Mouse (Mus musculus): ENCODE results near the gene Ppif. TPM values are rescaled to one million over a fixed set of nuclear protein-coding genes. Genes with fewer than 3 reads are reported as not detected.

Ppif gene
- total and polyA plus RNA-seq, 3 experiments = 29.1 to 106 (median 52.9) TPM

GRCm38 (mm10) chr14:25716528-25716927 lies 22.6 kb downstream of the Ppif start:
- in situ Hi-C loops (cut with MboI; ENCODE audit: low pct_ligation_motif_present, low pct_unique_long_range_greater_than_20kb, low sequenced_read_pairs) = loop anchor here (5.0 to 10.0 kb wide), 2 partner anchors 36 to 98 kb away; no protein-coding TSS in a partner anchor
- Histone ChIP-seq H3K27me3 (replicated peaks) (no peaks in the 10 kb centered on the region), H3K27ac (ENCODE audit: insufficient read depth, low read depth) (no peak overlapping the region), H3K4me1 (ENCODE audit: control insufficient read depth in 1 of 2, insufficient read depth in 2 of 2) (peaks cover 4 to 27% of the 10 kb centered on the region in 2 experiments; a peak in 3 of 4 replicates), H3K36me3 (replicated peaks in 1 of 2; ENCODE audit: control insufficient read depth in 1 of 2, insufficient read depth in 1 of 2, low read length in 1 of 2) (no peaks in the 10 kb centered on the region), H3K4me2 (ENCODE audit: insufficient read depth, low read depth, poor library complexity, severe bottlenecking) (no peak overlapping the region), H3K9ac (ENCODE audit: insufficient read depth, low read depth) (no peak overlapping the region), H3K4me3 (replicated peaks in 1 of 3; ENCODE audit: low read depth in 2 of 3, low read length in 2 of 3, poor library complexity in 1 of 3) (no peak overlapping the region), H3K9me3 (replicated peaks; ENCODE audit: low read length) (no peaks in the 10 kb centered on the region), H3K79me2 (replicated peaks; ENCODE audit: control insufficient read depth, extremely low read depth, insufficient read depth, poor library complexity, severe bottlenecking) (no peaks in the 10 kb centered on the region)
- no peak for DNase-seq (ENCODE audit: extremely low read depth)
- dilution Hi-C loops (cut with MboI; ENCODE audit: extremely low pct_ligation_motif_present, extremely low pct_unique_long_range_greater_than_20kb, low sequenced_read_pairs) = no loop called here
- TF ChIP-seq TBP (conservative IDR thresholded peaks at IDR 0.05; ENCODE audit: low read depth, low read length) = no peak
- TF ChIP-seq MEF2A (IDR thresholded peaks at IDR 0.05; ENCODE audit: borderline replicate concordance, low read depth, low read length) = no peak
- TF ChIP-seq JUN (IDR thresholded peaks at IDR 0.05; ENCODE audit: insufficient read depth, low read depth, low read length) = no peak
- no peak for TF ChIP-seq ZNF384 (IDR thresholded peaks at IDR 0.05; ENCODE audit: low read depth, low read length)
- no peak for TF ChIP-seq ETS1 (conservative IDR thresholded peaks at IDR 0.05; ENCODE audit: low read depth, low read length)
- TF ChIP-seq IRF4 (IDR thresholded peaks at IDR 0.05; ENCODE audit: low read depth, low read length) = no peak

GRCm38 (mm10) chr14:25717718-25718117 lies 23.8 kb downstream of the Ppif start:
- dilution Hi-C loops (cut with MboI; ENCODE audit: extremely low pct_ligation_motif_present, extremely low pct_unique_long_range_greater_than_20kb, low sequenced_read_pairs) (no loop called here), in situ Hi-C loops (cut with MboI; ENCODE audit: low pct_ligation_motif_present, low pct_unique_long_range_greater_than_20kb, low sequenced_read_pairs) (loop anchor here (5.0 to 10.0 kb wide), 2 partner anchors 35 to 97 kb away; no protein-coding TSS in a partner anchor)
- Histone ChIP-seq H3K9me3 (replicated peaks; ENCODE audit: low read length) (no peaks in the 10 kb centered on the region), H3K4me1 (ENCODE audit: control insufficient read depth in 1 of 2, insufficient read depth in 2 of 2) (peaks cover 4 to 30% of the 10 kb centered on the region in 2 experiments; a peak in 3 of 4 replicates), H3K4me2 (ENCODE audit: insufficient read depth, low read depth, poor library complexity, severe bottlenecking) (no peak overlapping the region), H3K79me2 (replicated peaks; ENCODE audit: control insufficient read depth, extremely low read depth, insufficient read depth, poor library complexity, severe bottlenecking) (no peaks in the 10 kb centered on the region), H3K4me3 (replicated peaks in 1 of 3; ENCODE audit: low read depth in 2 of 3, low read length in 2 of 3, poor library complexity in 1 of 3) (no peak overlapping the region), H3K27ac (ENCODE audit: insufficient read depth, low read depth) (no peak overlapping the region), H3K27me3 (replicated peaks) (no peaks in the 10 kb centered on the region), H3K36me3 (replicated peaks in 1 of 2; ENCODE audit: control insufficient read depth in 1 of 2, insufficient read depth in 1 of 2, low read length in 1 of 2) (no peaks in the 10 kb centered on the region), H3K9ac (ENCODE audit: insufficient read depth, low read depth) (no peak overlapping the region)
- TF ChIP-seq NRF1 (IDR thresholded peaks at IDR 0.05; ENCODE audit: low read depth, low read length) = no peak
- no peak for DNase-seq (ENCODE audit: extremely low read depth)

DNA sequence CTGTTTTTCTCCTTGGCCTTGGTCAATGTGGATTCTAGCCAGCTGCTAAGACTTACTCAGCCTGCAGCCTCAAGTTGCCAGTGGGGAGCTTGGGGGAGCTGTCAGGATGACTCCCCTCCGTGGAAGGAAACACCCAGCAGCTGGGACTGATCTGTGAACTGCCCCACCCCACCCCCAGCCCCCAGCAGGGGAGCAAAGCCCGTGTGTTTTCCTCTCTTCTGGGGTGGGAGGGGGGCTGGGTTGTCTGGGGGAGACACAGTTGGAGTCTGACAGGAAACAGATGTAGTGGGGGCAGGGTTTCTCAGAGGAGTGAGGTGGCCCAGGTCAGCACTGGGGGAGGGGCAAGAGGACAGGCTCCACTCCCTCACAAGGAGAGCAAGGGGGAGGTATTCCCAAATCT lies 24.5 kb downstream of the Ppif start:
- Histone ChIP-seq H3K4me2 (ENCODE audit: insufficient read depth, low read depth, poor library complexity, severe bottlenecking) (no peak overlapping the region), H3K9ac (ENCODE audit: insufficient read depth, low read depth) (no peak overlapping the region), H3K4me1 (ENCODE audit: control insufficient read depth in 1 of 2, insufficient read depth in 2 of 2) (peaks cover 4 to 30% of the 10 kb centered on the region in 2 experiments; a peak in 3 of 4 replicates), H3K9me3 (replicated peaks; ENCODE audit: low read length) (no peaks in the 10 kb centered on the region), H3K27ac (ENCODE audit: insufficient read depth, low read depth) (no peak overlapping the region), H3K79me2 (replicated peaks; ENCODE audit: control insufficient read depth, extremely low read depth, insufficient read depth, poor library complexity, severe bottlenecking) (no peaks in the 10 kb centered on the region), H3K4me3 (replicated peaks in 1 of 3; ENCODE audit: low read depth in 2 of 3, low read length in 2 of 3, poor library complexity in 1 of 3) (no peak overlapping the region), H3K27me3 (replicated peaks) (no peaks in the 10 kb centered on the region), H3K36me3 (replicated peaks in 1 of 2; ENCODE audit: control insufficient read depth in 1 of 2, insufficient read depth in 1 of 2, low read length in 1 of 2) (no peaks in the 10 kb centered on the region)
- DNase-seq (ENCODE audit: extremely low read depth) = no peak
- in situ Hi-C loops (cut with MboI; ENCODE audit: low pct_ligation_motif_present, low pct_unique_long_range_greater_than_20kb, low sequenced_read_pairs) = loop anchor here (5.0 to 10.0 kb wide), 2 partner anchors 34 to 96 kb away; no protein-coding TSS in a partner anchor
- dilution Hi-C loops (cut with MboI; ENCODE audit: extremely low pct_ligation_motif_present, extremely low pct_unique_long_range_greater_than_20kb, low sequenced_read_pairs) = no loop called here
- TF ChIP-seq CHD2 (IDR thresholded peaks at IDR 0.05; ENCODE audit: low read length) (no peak), GABPA (IDR thresholded peaks at IDR 0.05; ENCODE audit: insufficient replicate concordance, low read depth, low read length) (no peak), UBTF (IDR thresholded peaks at IDR 0.05; ENCODE audit: low read depth, low read length) (no peak)
